Mouse (Mus musculus) heart, adult 2 months (tissue): Measurements from ENCODE around the gene Gm27235. TPM values are rescaled to one million over a fixed set of nuclear protein-coding genes. Genes with fewer than 3 reads are reported as not detected.
"Not testable (repeated sequence)": the region's sequence is repeated elsewhere in the genome, so short reads cannot be mapped to it uniquely, and the experiment has no call there.

Source experiments
- DNase-seq, 2 experiments: peaks; one replicate each; pipeline ENCODE4 v3.0.0; 2021
- H3K27ac ChIP-seq: fragments of 200-600 bp; 2 replicates; pipeline ENCODE4 v1.8.1; 2022
- H3K27me3 ChIP-seq: fragments of 200-500 bp; 2 replicates; pipeline ENCODE4 v1.6.1; 2012; ENCODE audit warnings: mild to moderate bottlenecking, low read length, inconsistent platforms, mixed read lengths; ENCODE audit not compliant: control insufficient read depth, insufficient read depth
- H3K36me3 ChIP-seq: fragments of 200-500 bp; 2 replicates; pipeline ENCODE4 v1.6.1; 2012; ENCODE audit warnings: low read length, inconsistent platforms; ENCODE audit not compliant: control insufficient read depth, insufficient read depth
- H3K4me1 ChIP-seq: fragments of 200-500 bp; 2 replicates; pipeline ENCODE4 v1.6.1; 2011; ENCODE audit warnings: low read length; ENCODE audit not compliant: control insufficient read depth, insufficient read depth
- H3K4me3 ChIP-seq: fragments of 200-600 bp; 2 replicates; pipeline ENCODE4 v1.8.1; 2022
- H3K79me2 ChIP-seq: fragments of 200-500 bp; replicated peaks from 2 replicates; pipeline ENCODE4 v1.6.1; 2012; ENCODE audit warnings: mild to moderate bottlenecking, inconsistent platforms, low read length, moderate library complexity, mixed read lengths; ENCODE audit not compliant: control insufficient read depth, insufficient read depth
- H3K9ac ChIP-seq: fragments of 200-500 bp; 2 replicates; pipeline ENCODE4 v1.6.1; 2012; ENCODE audit warnings: low read depth, mild to moderate bottlenecking, control low read depth, inconsistent platforms, low read length, mixed read lengths
- CTCF ChIP-seq: fragments of 200-600 bp; IDR thresholded peaks from 2 replicates; pipeline ENCODE4 v1.8.1; 2022; ENCODE audit warnings: antibody characterized with exemption, mild to moderate bottlenecking, moderate library complexity
- EP300 ChIP-seq: fragments of 200-500 bp; IDR thresholded peaks from 2 replicates; pipeline ENCODE4 v1.6.1; 2011; ENCODE audit warnings: low read depth, low read length, control low read depth; ENCODE audit not compliant: insufficient read depth
- POLR2A ChIP-seq: fragments of 200-500 bp; IDR thresholded peaks from 2 replicates; pipeline ENCODE4 v1.6.1; 2011; ENCODE audit warnings: mild to moderate bottlenecking, low read depth, low read length, control low read depth; ENCODE audit not compliant: insufficient read depth
- WGBS: fragments of 180-500 bp; shearing (Covaris S2); methylation state at CpG from one replicate; pipeline ENCODE4 v1.1.7; 2018; 5-methylcytosine and 5-hydroxymethylcytosine counted together
- intact Hi-C: fragments of 180-260 bp; cut with DNase I; formaldehyde crosslinking; loops from one replicate; pipeline ENCODE4 v1.15.1; 2025
- long read RNA-seq: library from polyadenylated mRNA; stranded (forward); transcript quantifications from one replicate; pipeline ENCODE4 v2.0.0, GENCODE M21; 2021
- polyA plus RNA-seq: library from polyadenylated mRNA; depleted of rRNA; stranded (reverse); fragments of >200 nt; gene quantifications from 2 replicates; pipeline ENCODE4 v1.2.3, GENCODE M21; 2012; rRNA removed
- total RNA-seq, 2 experiments: library from RNA; stranded (reverse); gene quantifications; 2 replicates each; pipeline ENCODE4 v1.2.3; 2021

The Gm27235 gene
- total RNA-seq (not detected), polyA plus RNA-seq (not detected in 2 replicates)
- long read RNA-seq = 0 reads

DNA sequence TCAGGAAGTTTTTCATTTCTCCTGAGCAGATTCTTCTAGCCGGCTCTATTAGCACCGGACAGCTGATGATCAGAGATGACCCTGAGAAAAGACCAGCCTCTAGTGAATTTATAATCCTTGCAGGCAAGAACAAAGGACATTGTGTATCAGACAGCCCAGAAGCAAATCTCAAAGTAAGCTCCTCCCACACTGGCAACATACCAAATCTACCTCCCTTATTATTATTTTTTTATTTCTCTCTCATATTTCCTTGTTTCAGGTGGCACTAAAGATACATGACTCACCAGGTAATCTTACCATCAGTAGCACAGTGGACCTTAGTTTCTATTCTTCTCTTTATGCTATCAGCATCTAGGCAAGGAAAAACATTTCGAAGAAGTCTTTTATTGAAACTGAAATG is at the start of gene Gm27235, which contains the start of gene D730048I06Rik:
Gene Gm27235 (minus strand): TSS at position 101 of the 400 bp plus-strand sequence.
Gene D730048I06Rik (minus strand): TSS at position 112 of the 400 bp plus-strand sequence.
- Histone ChIP-seq H3K27me3 (no peaks in the 10 kb centered on the region), H3K36me3 (no peaks in the 10 kb centered on the region), H3K4me1 (no peaks in the 10 kb centered on the region), H3K79me2 (no peaks in the 10 kb centered on the region), H3K4me3 (no peak within 1 kb of the TSS), H3K27ac (no peak within 1 kb of the TSS), H3K9ac (no peak within 1 kb of the TSS)
- DNase-seq = no peak
- 74% methylated on average over 3 of the region's 3 CpGs for WGBS
- intact Hi-C loops = no loop called here
- TF ChIP-seq EP300 (no peak), POLR2A (no peak), CTCF (no peak)

DNA sequence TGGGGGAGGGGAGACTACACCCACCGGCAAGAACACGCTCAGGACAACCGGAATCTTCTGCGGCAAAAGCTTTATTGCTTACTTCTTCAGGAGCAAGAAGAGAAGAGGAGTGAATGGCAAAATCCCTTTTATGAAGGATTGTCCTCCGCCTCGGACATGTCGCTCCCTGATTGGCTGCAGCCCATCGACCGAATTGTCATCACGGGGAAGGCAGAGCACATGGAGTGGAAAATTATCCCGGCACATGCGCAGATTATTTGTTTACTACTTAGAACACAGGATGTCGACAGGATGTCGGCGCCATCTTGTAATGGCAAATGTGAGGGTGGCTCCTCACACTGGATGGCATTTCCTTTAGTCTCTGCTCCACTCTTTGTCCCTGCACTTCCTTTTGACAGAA is 28.0 kb upstream of the Gm27235 start:
- H3K27me3 ChIP-seq, H3K79me2 ChIP-seq, H3K4me3 ChIP-seq, H3K9ac ChIP-seq, H3K4me1 ChIP-seq, intact Hi-C loops, DNase-seq, H3K36me3 ChIP-seq, H3K27ac ChIP-seq: not testable (repeated sequence)
- WGBS = 90% methylated on average over 15 of the region's 15 CpGs

DNA sequence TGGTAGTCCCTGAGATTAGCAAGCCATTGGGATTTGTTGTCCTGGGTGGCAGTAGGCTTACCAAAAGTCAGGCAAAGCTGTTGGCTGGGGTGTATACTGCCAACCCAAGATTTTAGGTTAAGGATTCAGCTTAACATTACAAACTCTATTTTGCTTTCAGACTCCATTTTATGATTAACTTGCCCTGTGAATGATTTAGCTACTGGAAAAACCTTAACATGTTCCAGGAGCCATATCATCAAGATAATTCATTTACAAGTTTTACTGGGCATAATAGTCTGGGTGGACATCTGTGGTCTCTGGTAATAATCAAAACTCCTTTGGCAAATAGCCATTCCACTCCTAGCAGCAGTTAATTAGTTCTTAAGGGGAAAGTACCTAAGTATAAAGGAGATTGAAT is 8.2 kb upstream of the Gm27235 start:
- Histone ChIP-seq H3K9ac (no peak overlapping the region), H3K4me3 (no peak overlapping the region), H3K27ac (no peak overlapping the region), H3K36me3 (no peaks in the 10 kb centered on the region), H3K27me3 (no peaks in the 10 kb centered on the region), H3K4me1 (no peaks in the 10 kb centered on the region), H3K79me2 (no peaks in the 10 kb centered on the region)
- TF ChIP-seq EP300 (no peak), CTCF (no peak), POLR2A (no peak)
- intact Hi-C loops = no loop called here
- no peak for DNase-seq

DNA sequence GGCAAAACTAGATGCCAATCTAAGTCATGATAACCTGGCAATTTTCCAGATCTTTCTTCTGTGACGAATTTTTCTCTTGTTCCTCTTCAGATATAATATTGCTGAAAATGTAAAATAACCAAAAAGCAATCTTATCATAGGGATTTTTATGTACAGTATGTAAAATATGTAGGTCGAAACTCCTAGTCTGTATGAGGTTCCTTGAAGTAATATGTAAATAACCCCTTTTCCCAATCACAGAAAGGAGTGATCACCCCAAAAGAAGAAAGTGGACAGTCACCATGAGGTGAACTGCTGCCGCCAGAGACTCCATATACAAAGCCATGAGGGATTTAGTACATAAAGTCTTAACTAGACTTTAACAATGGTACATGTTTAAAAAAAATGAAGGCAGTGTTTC is 11.9 kb downstream of the Gm27235 start, which contains the start of gene Gm17727:
Gene Gm17727 (minus strand): TSS at position 101 of the 400 bp plus-strand sequence.
- Histone ChIP-seq H3K79me2 (no peaks in the 10 kb centered on the region), H3K27me3 (no peaks in the 10 kb centered on the region), H3K4me3 (no peak within 1 kb of the TSS), H3K9ac (no peak within 1 kb of the TSS), H3K36me3 (no peaks in the 10 kb centered on the region), H3K4me1 (no peaks in the 10 kb centered on the region), H3K27ac (no peak within 1 kb of the TSS)
- TF ChIP-seq POLR2A (no peak), EP300 (no peak), CTCF (no peak)
- no peak for DNase-seq
- intact Hi-C loops = no loop called here
- 48% methylated on average over 3 of the region's 3 CpGs for WGBS

DNA sequence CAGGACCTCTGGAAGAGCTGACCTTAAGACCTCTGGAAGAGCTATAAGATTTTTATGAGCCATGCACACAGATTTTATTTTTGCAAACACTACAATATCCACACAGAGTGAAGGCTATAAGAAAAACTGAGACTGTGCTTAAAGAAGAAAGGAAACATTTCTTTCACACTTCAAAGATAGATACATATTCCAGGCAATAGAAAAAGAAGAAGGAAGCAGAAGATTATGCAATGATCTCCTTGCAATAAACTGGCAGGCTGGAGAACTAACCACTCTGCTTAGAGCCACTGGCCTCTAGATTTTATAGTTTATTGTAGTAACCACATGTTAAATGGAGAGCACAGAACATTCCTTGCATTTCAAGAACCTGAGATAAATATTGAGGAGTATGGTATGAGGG is 33.1 kb downstream of the Gm27235 start:
- H3K9ac ChIP-seq = no peak overlapping the region
- DNase-seq = no peak
- H3K79me2 ChIP-seq = no peaks in the 10 kb centered on the region
- no peak overlapping the region for H3K27ac ChIP-seq
- no peak overlapping the region for H3K4me3 ChIP-seq
- H3K4me1 ChIP-seq = no peaks in the 10 kb centered on the region
- H3K27me3 ChIP-seq = no peaks in the 10 kb centered on the region
- H3K36me3 ChIP-seq = no peaks in the 10 kb centered on the region
- TF ChIP-seq POLR2A = no peak
- TF ChIP-seq CTCF = no peak
- TF ChIP-seq EP300 = no peak
- intact Hi-C loops = no loop called here

DNA sequence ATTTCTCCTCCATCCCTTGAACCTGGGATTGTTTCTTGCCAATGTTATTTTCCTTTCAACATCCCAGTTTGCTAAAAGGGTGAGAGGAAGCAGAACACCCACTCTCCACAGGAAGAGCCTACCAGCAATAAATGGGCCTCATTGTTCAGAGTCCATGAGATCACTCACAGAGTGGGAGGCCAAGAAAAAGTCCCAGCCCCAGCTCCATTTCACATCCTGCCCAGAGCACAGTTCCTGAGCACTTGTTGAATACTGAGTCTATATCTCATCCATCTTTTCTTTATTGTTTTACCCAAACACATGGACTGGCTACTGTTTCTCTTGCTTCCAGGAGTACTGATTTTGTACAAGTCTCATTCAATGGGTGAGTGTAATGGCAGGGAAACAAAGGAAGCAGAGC is 49.2 kb downstream of the Gm27235 start, which contains the start of gene Gm17677:
Gene Gm17677 (plus strand): TSS at position 301 of the 400 bp plus-strand sequence.
- H3K4me1 ChIP-seq = no peaks in the 10 kb centered on the region
- no peaks in the 10 kb centered on the region for H3K27me3 ChIP-seq
- intact Hi-C loops = no loop called here
- no peak within 1 kb of the TSS for H3K27ac ChIP-seq
- H3K4me3 ChIP-seq = no peak within 1 kb of the TSS
- H3K36me3 ChIP-seq = no peaks in the 10 kb centered on the region
- DNase-seq = no peak
- no peak for TF ChIP-seq CTCF
- TF ChIP-seq POLR2A = no peak
- TF ChIP-seq EP300 = no peak
- no peaks in the 10 kb centered on the region for H3K79me2 ChIP-seq
- no peak within 1 kb of the TSS for H3K9ac ChIP-seq

Other genes with a start within 250 kb of the Gm27235 start
- not detected for gene Ddx25, start 231.6 kb downstream of the Gm27235 start, total RNA-seq
- 0.04 and 0.06 TPM in 2 replicates for gene Ddx25, start 231.6 kb downstream of the Gm27235 start, polyA plus RNA-seq
- gene Pus3, start 231.5 kb downstream of the Gm27235 start, total RNA-seq = 1 to 10 TPM; 6.0 to 6.3 TPM
- 1.8 and 4.1 TPM in 2 replicates for gene Pus3, start 231.5 kb downstream of the Gm27235 start, polyA plus RNA-seq
- gene Pate2, start 219.8 kb downstream of the Gm27235 start, total RNA-seq = not detected
- gene Pate2, start 219.8 kb downstream of the Gm27235 start, polyA plus RNA-seq = 0.06 TPM in 1 of 2 replicates, not detected in the other
- 1 to 10 TPM; 1.5 to 2.0 TPM for gene Hyls1, start 219.7 kb downstream of the Gm27235 start, total RNA-seq
- 0.68 and 1.3 TPM in 2 replicates for gene Hyls1, start 219.7 kb downstream of the Gm27235 start, polyA plus RNA-seq
- not detected for gene Pate4, start 178.2 kb downstream of the Gm27235 start, total RNA-seq
- gene Pate4, start 178.2 kb downstream of the Gm27235 start, polyA plus RNA-seq = not detected in 2 replicates
- not detected for gene Pate3, start 141.9 kb downstream of the Gm27235 start, total RNA-seq
- not detected in 2 replicates for gene Pate3, start 141.9 kb downstream of the Gm27235 start, polyA plus RNA-seq
- gene Pate1, start 102.7 kb downstream of the Gm27235 start, total RNA-seq = not detected
- gene Pate1, start 102.7 kb downstream of the Gm27235 start, polyA plus RNA-seq = not detected in 2 replicates
- not detected for gene Gm17677, start 49.1 kb downstream of the Gm27235 start, total RNA-seq
- not detected in 2 replicates for gene Gm17677, start 49.1 kb downstream of the Gm27235 start, polyA plus RNA-seq
- gene Gm17727, start 12.0 kb downstream of the Gm27235 start, total RNA-seq = not detected
- gene Gm17727, start 12.0 kb downstream of the Gm27235 start, polyA plus RNA-seq = not detected in 2 replicates
- not detected for gene D730048I06Rik, start within 50 bp of the Gm27235 start, total RNA-seq
- not detected in 2 replicates for gene D730048I06Rik, start within 50 bp of the Gm27235 start, polyA plus RNA-seq
- gene 9230110F15Rik, start 54.0 kb upstream of the Gm27235 start, total RNA-seq = not detected
- gene 9230110F15Rik, start 54.0 kb upstream of the Gm27235 start, polyA plus RNA-seq = not detected in 2 replicates
- not detected for gene 9230113P08Rik, start 118.3 kb upstream of the Gm27235 start, total RNA-seq
- gene 9230113P08Rik, start 118.3 kb upstream of the Gm27235 start, polyA plus RNA-seq = not detected in 2 replicates